Mouse (Mus musculus) lung, embryonic 14.5 days (tissue): Measurements from ENCODE around the gene Slc51a. TPM values are rescaled to one million over a fixed set of nuclear protein-coding genes. Genes with fewer than 3 reads are reported as not detected.

ENCODE experiments used
- ATAC-seq: fragments of 200-750 bp; cut with Nextera tagmentation; 2 replicates; pipeline ENCODE4 v1.8.0; 2017; ENCODE audit warnings: mild to moderate bottlenecking, moderate TSS enrichment, moderate library complexity; ENCODE audit not compliant: insufficient read depth
- DNase-seq: peaks from one replicate; pipeline ENCODE4 v3.0.0-alpha.2; 2015
- H3K27ac ChIP-seq: fragments of 300-500 bp; sonication (generic); 2 replicates; pipeline ENCODE4 v1.5.1; 2014; ENCODE audit warnings: low read depth, mild to moderate bottlenecking, moderate library complexity
- H3K27me3 ChIP-seq: fragments of 300-500 bp; sonication (generic); 2 replicates; pipeline ENCODE4 v1.6.1; 2014; ENCODE audit warnings: low read length, control low read depth; ENCODE audit not compliant: insufficient read depth
- H3K36me3 ChIP-seq: fragments of 300-500 bp; sonication (generic); 2 replicates; pipeline ENCODE4 v1.6.1; 2014; ENCODE audit warnings: control low read depth; ENCODE audit not compliant: insufficient read depth
- H3K4me1 ChIP-seq: fragments of 300-500 bp; sonication (generic); 2 replicates; pipeline ENCODE4 v1.6.1; 2014; ENCODE audit warnings: antibody characterized with exemption, control low read depth; ENCODE audit not compliant: insufficient read depth
- H3K4me2 ChIP-seq: fragments of 300-500 bp; sonication (generic); 2 replicates; pipeline ENCODE4 v1.6.1; 2014; ENCODE audit warnings: mild to moderate bottlenecking
- H3K4me3 ChIP-seq: fragments of 300-500 bp; sonication (generic); 2 replicates; pipeline ENCODE4 v1.5.1; 2014; ENCODE audit warnings: low read depth, low read length
- H3K9ac ChIP-seq: fragments of 300-500 bp; sonication (generic); 2 replicates; pipeline ENCODE4 v1.6.1; 2014
- H3K9me3 ChIP-seq: fragments of 300-500 bp; sonication (generic); 2 replicates; pipeline ENCODE4 v1.6.1; 2016; ENCODE audit warnings: low read depth, low read length, control low read depth
- CTCF ChIP-seq: IDR thresholded peaks from 2 replicates; pipeline ENCODE4 v1.5.1; 2016; ENCODE audit warnings: antibody characterized with exemption, low read depth
- WGBS: fragments of 180-500 bp; shearing (Covaris S2); extraction: QIAGEN DNeasy Blood & Tissue Kit; methylation state at CpG from one replicate; pipeline ENCODE4 v1.1.7; 2014; 5-methylcytosine and 5-hydroxymethylcytosine counted together
- polyA plus RNA-seq: library from polyadenylated mRNA; unstranded; fragments of >200 nt; fragmentation: Nextera tagmentation; extraction: Ambion mirVana; gene quantifications from 2 replicates; pipeline ENCODE4 v1.2.1, GENCODE M21; 2014

Slc51a gene
- 0.24 and 0.60 TPM in 2 replicates for polyA plus RNA-seq

- H3K4me3 ChIP-seq = no peak within 1 kb of the TSS
- no peak within 1 kb of the TSS for H3K27ac ChIP-seq
- no peak within 1 kb of the TSS for H3K9ac ChIP-seq
- no peak for TF ChIP-seq CTCF
- ATAC-seq (no peak), DNase-seq (no peak)
- H3K9me3 ChIP-seq = no peaks in the 10 kb centered on the region
- 25% methylated on average over 15 of the region's 15 CpGs for WGBS
- 0 out of 2 replicates have a peak, but pooled peaks cover 2% of the 10 kb centered on the region for H3K4me1 ChIP-seq
- H3K36me3 ChIP-seq = no peaks in the 10 kb centered on the region
- H3K27me3 ChIP-seq = no peaks in the 10 kb centered on the region
- H3K4me2 ChIP-seq = no peak within 1 kb of the TSS
Observed at GRCm38 (mm10) chr16:32487234-32488111, at the start of gene Slc51a. Gene Slc51a (minus strand): TSS chr16:32487879.

GRCm38 (mm10) chr16:32535157-32535751 lies 47.6 kb upstream of the Slc51a start:
- 31% methylated on average over 5 of the region's 5 CpGs for WGBS
- DNase-seq (no peak), ATAC-seq (no peak)
- Histone ChIP-seq H3K36me3 (no peaks in the 10 kb centered on the region), H3K4me1 (peaks cover 6% of the 10 kb centered on the region; the same call in 1 of the 2 replicates), H3K4me2 (no peak overlapping the region), H3K27ac (peak overlapping the region; percentile 54; the same call in 1 of the 2 replicates), H3K9ac (no peak overlapping the region), H3K27me3 (no peaks in the 10 kb centered on the region), H3K4me3 (no peak overlapping the region), H3K9me3 (no peaks in the 10 kb centered on the region)
- TF ChIP-seq CTCF = no peak

GRCm38 (mm10) chr16:32532878-32533826 lies 45.5 kb upstream of the Slc51a start:
- H3K27me3 ChIP-seq = no peaks in the 10 kb centered on the region
- peaks cover 6% of the 10 kb centered on the region; the same call in 1 of the 2 replicates for H3K4me1 ChIP-seq
- no peaks in the 10 kb centered on the region for H3K9me3 ChIP-seq
- H3K9ac ChIP-seq = no peak overlapping the region
- H3K4me3 ChIP-seq = no peak overlapping the region
- H3K27ac ChIP-seq = no peak overlapping the region
- 78% methylated on average over 18 of the region's 18 CpGs for WGBS
- no peak overlapping the region for H3K4me2 ChIP-seq
- TF ChIP-seq CTCF = no peak
- ATAC-seq = no peak
- no peak for DNase-seq
- H3K36me3 ChIP-seq = no peaks in the 10 kb centered on the region

- Histone ChIP-seq H3K9ac (no peak overlapping the region), H3K36me3 (no peaks in the 10 kb centered on the region), H3K4me1 (no peaks in the 10 kb centered on the region), H3K27me3 (no peaks in the 10 kb centered on the region), H3K9me3 (no peaks in the 10 kb centered on the region), H3K4me2 (no peak overlapping the region), H3K4me3 (no peak overlapping the region), H3K27ac (no peak overlapping the region)
- WGBS = 52% methylated on average over 7 of the region's 7 CpGs
- ATAC-seq (no peak), DNase-seq (no peak)
- no peak for TF ChIP-seq CTCF
Observed at GRCm38 (mm10) chr16:32526906-32527305, 39.2 kb upstream of the Slc51a start.

GRCm38 (mm10) chr16:32524244-32524615 lies 36.6 kb upstream of the Slc51a start:
- Histone ChIP-seq H3K27me3 (no peaks in the 10 kb centered on the region), H3K27ac (peak overlapping the region; percentile 13; the same call in 1 of the 2 replicates), H3K9me3 (no peaks in the 10 kb centered on the region), H3K4me3 (no peak overlapping the region), H3K4me2 (no peak overlapping the region), H3K9ac (no peak overlapping the region), H3K36me3 (no peaks in the 10 kb centered on the region), H3K4me1 (no peaks in the 10 kb centered on the region)
- no peak for DNase-seq
- no peak for ATAC-seq
- WGBS = 50% methylated on average over 5 of the region's 5 CpGs
- no peak for TF ChIP-seq CTCF

GRCm38 (mm10) chr16:32523462-32524243 lies 36.0 kb upstream of the Slc51a start:
- WGBS = 40% methylated on average over 8 of the region's 8 CpGs

More at GRCm38 (mm10) chr16:32523462-32524243, 36.0 kb upstream of the Slc51a start:
- TF ChIP-seq CTCF = no peak
- Histone ChIP-seq H3K4me3 (no peak overlapping the region), H3K4me1 (no peaks in the 10 kb centered on the region), H3K9me3 (no peaks in the 10 kb centered on the region), H3K4me2 (no peak overlapping the region), H3K36me3 (no peaks in the 10 kb centered on the region), H3K27me3 (no peaks in the 10 kb centered on the region), H3K9ac (no peak overlapping the region), H3K27ac (0 out of 2 replicates have a peak overlapping the region, but pooled peaks have one; percentile 19)
- ATAC-seq (no peak), DNase-seq (peak; percentile 46)
